Mouse (Mus musculus): ENCODE data around the gene Acvr1b.

GRCm38 (mm10) chr15:101135405-101135804, 38.5 kb upstream of the Acvr1b start:
- TF ChIP-seq GATA1 (IDR thresholded peaks at IDR 0.05; ENCODE audit: borderline replicate concordance, low read length): no peak
- no peak for TF ChIP-seq FLI1 (IDR thresholded peaks at IDR 0.05; ENCODE audit: low read length)

All from megakaryocyte, embryonic 14.5 days (primary cell).